Mouse (Mus musculus) limb, embryonic 14.5 days (tissue): ENCODE data around the gene Stx5a. TPM values are rescaled to one million over a fixed set of nuclear protein-coding genes. Genes with fewer than 3 reads are reported as not detected.
A peak's percentile ranks its signal among the peaks of the same experiment; 100 is the strongest.

Experiments used
- ATAC-seq: fragments of 200-750 bp; cut with Nextera tagmentation; 2 replicates; pipeline ENCODE4 v1.8.0; 2017; ENCODE audit warnings: low read depth, moderate number of reproducible peaks, moderate TSS enrichment; ENCODE audit not compliant: low FRiP score
- DNase-seq: peaks from one replicate; pipeline ENCODE4 v3.0.0-alpha.2; 2015; ENCODE audit warnings: low spot score
- H3K27ac ChIP-seq: fragments of 300-500 bp; sonication (generic); replicated peaks from 2 replicates; pipeline ENCODE4 v1.5.1; 2014; ENCODE audit warnings: low read depth, mild to moderate bottlenecking, low read length, moderate library complexity, mixed read lengths
- H3K27me3 ChIP-seq: fragments of 300-500 bp; sonication (generic); 2 replicates; pipeline ENCODE4 v1.6.1; 2014; ENCODE audit warnings: low read length, mixed read lengths; ENCODE audit not compliant: control insufficient read depth, insufficient read depth
- H3K36me3 ChIP-seq: fragments of 300-500 bp; sonication (generic); 2 replicates; pipeline ENCODE4 v1.6.1; 2014; ENCODE audit warnings: mild to moderate bottlenecking, low read length, moderate library complexity, mixed read lengths; ENCODE audit not compliant: control insufficient read depth, insufficient read depth
- H3K4me1 ChIP-seq: fragments of 300-500 bp; sonication (generic); 2 replicates; pipeline ENCODE4 v1.6.1; 2014; ENCODE audit warnings: antibody characterized with exemption, low read length, mixed read lengths; ENCODE audit not compliant: control insufficient read depth, insufficient read depth
- H3K4me2 ChIP-seq: fragments of 300-500 bp; sonication (generic); replicated peaks from 2 replicates; pipeline ENCODE4 v1.6.1; 2014; ENCODE audit warnings: low read depth, mild to moderate bottlenecking, low read length, moderate library complexity; ENCODE audit not compliant: severe bottlenecking
- H3K4me3 ChIP-seq: fragments of 300-500 bp; sonication (generic); replicated peaks from 2 replicates; pipeline ENCODE4 v1.5.1; 2014; ENCODE audit warnings: low read length
- H3K9ac ChIP-seq: fragments of 300-500 bp; sonication (generic); 2 replicates; pipeline ENCODE4 v1.6.1; 2014; ENCODE audit warnings: mild to moderate bottlenecking, low read depth, low read length, moderate library complexity; ENCODE audit not compliant: severe bottlenecking
- H3K9me3 ChIP-seq: fragments of 300-500 bp; sonication (generic); 2 replicates; pipeline ENCODE4 v1.6.1; 2016; ENCODE audit warnings: low read length; ENCODE audit not compliant: control insufficient read depth
- POLR2A ChIP-seq: fragments of 200-500 bp; IDR thresholded peaks from 2 replicates; pipeline ENCODE4 v1.8.0; 2012; ENCODE audit warnings: inconsistent platforms, mild to moderate bottlenecking, moderate library complexity, borderline replicate concordance; ENCODE audit not compliant: insufficient read depth, insufficient read length; ENCODE audit errors: extremely low read depth
- WGBS: fragments of 180-500 bp; shearing (Covaris S2); extraction: QIAGEN DNeasy Blood & Tissue Kit; methylation state at CpG from one replicate; pipeline ENCODE4 v1.1.7; 2014; 5-methylcytosine and 5-hydroxymethylcytosine counted together
- polyA plus RNA-seq, 2 experiments: library from polyadenylated mRNA; depleted of rRNA in 1 of 2; stranded (reverse) in 1 of 2; unstranded in 1 of 2; fragments of >200 nt; fragmentation: Nextera tagmentation in 1 of 2; extraction: Ambion mirVana in 1 of 2; gene quantifications; 2 replicates each; pipeline versions ENCODE4 v1.2.1 to v1.2.3; 2012 to 2014

Gene Stx5a
- polyA plus RNA-seq, 2 experiments: 161 to 188 TPM

- Histone ChIP-seq H3K9ac (no peak overlapping the region), H3K36me3 (peaks cover 19% of the 10 kb centered on the region), H3K9me3 (no peaks in the 10 kb centered on the region), H3K27ac (no peak overlapping the region), H3K27me3 (no peaks in the 10 kb centered on the region), H3K4me3 (no peak overlapping the region), H3K4me2 (no peak overlapping the region), H3K4me1 (peaks cover 7% of the 10 kb centered on the region; the same call in 1 of the 2 replicates)
- 66% methylated on average over 3 of the region's 3 CpGs for WGBS
- no peak for TF ChIP-seq POLR2A
- ATAC-seq: no peak
- DNase-seq: no peak
Measured at GRCm38 (mm10) chr19:8734334-8734733, 6.9 kb upstream of the Stx5a start.

DNA sequence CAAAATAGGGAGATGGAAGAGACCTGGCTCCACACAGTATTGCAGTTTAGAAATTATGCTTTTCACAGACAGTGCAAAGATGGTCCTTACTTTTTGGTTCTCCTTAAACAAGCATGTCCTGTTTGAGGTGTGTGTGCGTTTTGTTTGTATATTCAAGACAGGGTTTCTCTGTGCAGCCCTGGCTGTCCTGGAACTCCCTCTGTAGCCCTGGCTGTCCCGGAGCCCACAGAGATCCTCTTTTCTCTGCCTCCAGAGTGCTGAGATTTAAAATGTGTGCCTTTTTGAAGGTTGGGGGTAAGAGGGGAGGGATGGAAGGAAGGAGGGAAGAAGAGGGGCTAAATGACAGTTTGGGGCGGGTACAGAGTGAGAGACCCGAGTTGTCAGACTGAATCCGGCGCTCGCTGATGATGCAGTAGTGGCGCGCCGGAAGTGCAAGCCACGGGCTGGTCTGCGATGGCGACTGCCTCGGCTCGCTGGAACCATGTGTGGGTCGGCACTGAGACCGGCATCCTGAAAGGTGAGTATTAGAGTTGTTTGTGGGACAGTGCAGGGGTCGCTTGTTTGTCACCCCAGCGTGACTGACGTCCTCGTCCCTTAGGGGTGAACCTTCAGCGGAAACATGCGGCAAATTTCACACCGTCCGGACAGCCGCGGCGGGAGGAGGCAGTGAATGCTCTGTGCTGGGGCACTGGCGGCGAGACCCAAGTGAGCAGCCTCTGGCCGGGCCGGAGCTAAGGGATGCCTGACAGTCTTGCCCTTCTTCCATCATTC is 5.6 kb upstream of the Stx5a start, which contains the start of gene Wdr74:
TSS of gene Wdr74 (plus strand) at position 439 of the 771 bp plus-strand sequence.
- TF ChIP-seq POLR2A: peak; percentile 82; the same call in 1 of the 2 replicates
- no peaks in the 10 kb centered on the region for H3K9me3 ChIP-seq
- H3K36me3 ChIP-seq: peaks cover 31% of the 10 kb centered on the region
- no peak within 1 kb of the TSS; the same call in 1 of the 2 replicates for H3K27ac ChIP-seq
- H3K4me2 ChIP-seq: peak within 1 kb of the TSS; percentile 84
- H3K27me3 ChIP-seq: no peaks in the 10 kb centered on the region
- DNase-seq (peak; percentile 95), ATAC-seq (peak; percentile 95)
- H3K9ac ChIP-seq: peak within 1 kb of the TSS; percentile 74
- H3K4me1 ChIP-seq: peaks cover 8% of the 10 kb centered on the region; the same call in 1 of the 2 replicates
- WGBS: under 1% methylated on average over 29 of the region's 32 CpGs
- peak within 1 kb of the TSS; percentile 70 for H3K4me3 ChIP-seq

DNA sequence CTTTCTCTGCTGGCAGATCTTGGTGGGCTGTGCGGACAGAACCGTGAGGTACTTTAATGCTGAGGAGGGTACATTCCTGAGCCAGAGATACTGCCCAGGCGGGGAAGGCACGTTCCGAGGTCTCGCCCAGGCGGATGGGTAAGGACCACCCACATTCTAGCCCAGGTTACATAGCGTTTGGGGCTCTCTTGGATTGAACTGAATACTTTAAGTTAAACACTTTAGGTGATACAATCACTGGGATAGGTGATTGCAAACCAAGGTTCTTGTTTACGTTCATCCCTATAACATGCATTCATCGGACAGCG is 5.1 kb upstream of the Stx5a start:
- Histone ChIP-seq H3K4me1 (peaks cover 12% of the 10 kb centered on the region), H3K36me3 (peaks cover 34% of the 10 kb centered on the region), H3K4me3 (peak overlapping the region; percentile 70), H3K9me3 (no peaks in the 10 kb centered on the region), H3K27ac (no peak overlapping the region; the same call in 1 of the 2 replicates), H3K9ac (peak overlapping the region; percentile 74), H3K27me3 (no peaks in the 10 kb centered on the region), H3K4me2 (peak overlapping the region; percentile 84)
- under 1% methylated on average over 11 of the region's 11 CpGs for WGBS
- no peak for ATAC-seq
- DNase-seq: no peak
- TF ChIP-seq POLR2A: no peak

- Histone ChIP-seq H3K27ac (no peak overlapping the region), H3K36me3 (peaks cover 48% of the 10 kb centered on the region), H3K4me1 (peaks cover 23% of the 10 kb centered on the region), H3K9me3 (no peaks in the 10 kb centered on the region), H3K9ac (no peak overlapping the region), H3K4me3 (no peak overlapping the region), H3K4me2 (no peak overlapping the region), H3K27me3 (no peaks in the 10 kb centered on the region)
- ATAC-seq (no peak), DNase-seq (no peak)
- no peak for TF ChIP-seq POLR2A
- 93% methylated on average over 7 of the region's 7 CpGs for WGBS
Measured at GRCm38 (mm10) chr19:8738911-8739310, 2.3 kb upstream of the Stx5a start.

GRCm38 (mm10) chr19:8739646-8740045 is 1.6 kb upstream of the Stx5a start:
- DNase-seq: no peak
- ATAC-seq: no peak
- Histone ChIP-seq H3K9ac (no peak overlapping the region), H3K4me2 (no peak overlapping the region), H3K4me3 (no peak overlapping the region), H3K4me1 (peaks cover 23% of the 10 kb centered on the region), H3K36me3 (peaks cover 55% of the 10 kb centered on the region), H3K27me3 (no peaks in the 10 kb centered on the region), H3K27ac (no peak overlapping the region), H3K9me3 (no peaks in the 10 kb centered on the region)
- TF ChIP-seq POLR2A: no peak
- WGBS: 95% methylated on average over 6 of the region's 6 CpGs
